Mouse (Mus musculus) kidney, postnatal 10 days (tissue): ENCODE measurements around the gene Folr2.
A peak's percentile ranks its signal among the peaks of the same experiment; 100 is the strongest.

Source experiments
- DNase-seq: peaks from one replicate; pipeline ENCODE4 v3.0.0; 2021; ENCODE audit warnings: mixed read lengths

The Folr2 gene

DNA sequence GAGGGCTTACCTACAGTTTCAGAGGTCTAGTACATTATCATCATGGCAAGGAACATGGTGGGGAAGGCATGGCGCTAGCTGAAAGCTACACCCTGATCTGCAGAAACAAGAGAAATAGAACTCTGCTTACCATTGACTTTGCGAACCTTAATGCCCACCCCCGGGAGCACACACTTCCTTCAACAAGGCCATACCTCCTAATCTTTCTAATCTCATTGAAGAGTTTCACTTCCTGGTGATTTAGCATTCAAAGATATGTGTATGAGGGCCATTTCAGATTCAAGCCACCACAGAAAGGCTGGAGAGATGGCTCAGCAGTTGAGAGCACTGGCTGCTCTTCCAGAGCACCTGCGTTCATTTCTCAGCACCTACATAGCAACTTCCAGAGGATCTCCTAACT lies at the start of gene Folr2:
TSS of gene Folr2 (minus strand) at position 101 of the 400 bp plus-strand sequence.
- no peak for DNase-seq

GRCm38 (mm10) chr7:101906696-101907095 lies 49.7 kb upstream of the Folr2 start:
- peak; percentile 23 for DNase-seq

DNA sequence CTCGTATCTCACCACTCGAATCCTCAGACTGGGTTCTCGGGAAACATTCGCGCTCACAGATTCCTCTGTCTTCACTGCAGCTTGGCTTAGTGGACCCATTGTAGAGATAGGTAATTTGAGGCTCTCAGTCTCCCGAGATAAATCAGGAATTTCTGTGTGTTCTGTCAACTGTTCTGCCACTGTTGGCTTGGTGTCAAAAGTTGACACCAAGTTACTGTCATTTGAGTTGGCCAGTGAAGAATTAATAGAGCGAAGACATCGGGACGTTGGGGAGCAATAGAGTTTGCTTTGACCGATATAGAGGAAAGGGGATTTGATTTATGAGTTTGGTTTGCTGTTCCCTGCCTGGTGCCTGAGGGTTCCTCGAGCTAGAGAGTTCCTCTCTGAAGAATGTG lies 49.3 kb upstream of the Folr2 start, which contains the start of gene Tomt:
TSS of gene Tomt (minus strand) at position 73 of the 395 bp plus-strand sequence.
- DNase-seq: no peak

GRCm38 (mm10) chr7:101905561-101906286 lies 48.7 kb upstream of the Folr2 start, which contains the start of gene Lamtor1:
Gene Lamtor1, plus strand, starts transcription at chr7:101905904.
- DNase-seq: peak; percentile 100

DNA sequence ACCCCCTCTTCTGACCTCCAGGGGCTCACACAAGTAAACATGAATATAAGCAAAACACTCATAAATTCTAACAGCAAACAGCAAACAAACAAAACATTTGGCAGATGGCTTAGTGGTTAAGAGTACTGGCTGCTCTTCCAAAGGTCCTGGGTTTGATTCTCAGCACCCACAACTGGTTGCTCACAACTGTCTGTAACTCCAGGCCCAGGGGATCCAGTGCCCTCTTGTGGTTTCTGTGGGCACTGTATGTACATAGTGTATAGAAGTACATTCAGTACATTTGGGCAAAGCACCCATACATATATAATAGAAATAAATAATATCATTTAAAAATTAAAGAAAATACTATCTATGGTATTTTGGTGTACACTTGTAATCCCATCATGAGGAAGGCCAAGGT lies 45.9 kb upstream of the Folr2 start:
- DNase-seq: no peak

DNA sequence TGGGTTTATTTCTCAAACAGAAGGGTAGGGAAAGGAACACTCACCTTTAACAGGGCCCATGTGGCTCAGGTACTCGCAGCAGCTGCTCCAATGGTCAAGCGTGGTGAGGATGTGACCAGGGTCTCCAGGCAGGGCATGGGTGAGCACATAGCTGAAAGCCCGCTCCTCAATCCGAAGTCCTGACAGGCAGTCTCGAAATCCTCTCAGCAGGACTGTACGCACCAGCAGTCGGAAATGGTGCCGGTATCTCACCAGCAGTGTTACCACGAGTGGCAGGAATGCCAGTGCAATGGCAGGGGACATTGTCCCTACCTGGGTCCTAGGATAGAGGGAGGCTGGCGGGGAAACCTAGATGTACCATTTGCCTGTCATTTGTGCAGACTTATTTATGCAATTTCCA lies 45.0 kb upstream of the Folr2 start:
- no peak for DNase-seq

DNA sequence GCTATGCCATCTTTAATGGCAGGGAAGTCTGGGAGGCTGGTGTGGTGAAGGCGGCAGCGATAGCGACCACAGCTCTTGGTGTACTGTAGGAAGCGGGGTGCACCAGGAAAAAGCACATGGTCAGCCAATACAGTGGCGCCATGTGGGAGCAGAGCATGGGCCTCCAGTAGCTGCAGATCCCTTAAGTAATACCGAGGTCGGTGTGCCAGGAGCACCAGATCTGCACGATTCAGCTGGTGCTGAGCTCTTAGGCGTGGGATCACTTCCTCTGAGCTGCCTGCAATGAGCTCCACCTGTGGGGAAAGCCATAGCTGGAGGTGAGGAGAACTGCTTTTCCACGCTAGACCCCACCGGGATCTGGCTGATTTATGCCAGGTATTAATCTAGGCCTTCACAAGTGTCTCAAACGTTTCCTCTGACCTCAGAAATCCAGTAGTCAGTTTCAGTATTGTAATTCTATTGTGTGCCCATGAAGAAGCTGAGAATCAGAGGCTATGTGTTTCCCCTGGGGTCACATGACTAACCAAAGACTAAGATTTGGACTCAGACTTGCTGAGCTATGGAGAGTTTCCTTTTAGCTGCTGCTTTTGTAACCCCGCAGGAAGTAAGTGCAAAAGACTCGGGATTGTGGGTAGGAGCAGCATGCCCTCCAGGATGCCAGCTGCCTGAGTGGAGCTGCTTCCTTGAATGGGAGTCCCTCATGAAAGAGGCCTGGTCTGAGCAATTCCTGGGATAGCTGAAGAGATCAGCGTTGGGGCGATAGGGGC lies 43.5 kb upstream of the Folr2 start:
- no peak for DNase-seq

DNA sequence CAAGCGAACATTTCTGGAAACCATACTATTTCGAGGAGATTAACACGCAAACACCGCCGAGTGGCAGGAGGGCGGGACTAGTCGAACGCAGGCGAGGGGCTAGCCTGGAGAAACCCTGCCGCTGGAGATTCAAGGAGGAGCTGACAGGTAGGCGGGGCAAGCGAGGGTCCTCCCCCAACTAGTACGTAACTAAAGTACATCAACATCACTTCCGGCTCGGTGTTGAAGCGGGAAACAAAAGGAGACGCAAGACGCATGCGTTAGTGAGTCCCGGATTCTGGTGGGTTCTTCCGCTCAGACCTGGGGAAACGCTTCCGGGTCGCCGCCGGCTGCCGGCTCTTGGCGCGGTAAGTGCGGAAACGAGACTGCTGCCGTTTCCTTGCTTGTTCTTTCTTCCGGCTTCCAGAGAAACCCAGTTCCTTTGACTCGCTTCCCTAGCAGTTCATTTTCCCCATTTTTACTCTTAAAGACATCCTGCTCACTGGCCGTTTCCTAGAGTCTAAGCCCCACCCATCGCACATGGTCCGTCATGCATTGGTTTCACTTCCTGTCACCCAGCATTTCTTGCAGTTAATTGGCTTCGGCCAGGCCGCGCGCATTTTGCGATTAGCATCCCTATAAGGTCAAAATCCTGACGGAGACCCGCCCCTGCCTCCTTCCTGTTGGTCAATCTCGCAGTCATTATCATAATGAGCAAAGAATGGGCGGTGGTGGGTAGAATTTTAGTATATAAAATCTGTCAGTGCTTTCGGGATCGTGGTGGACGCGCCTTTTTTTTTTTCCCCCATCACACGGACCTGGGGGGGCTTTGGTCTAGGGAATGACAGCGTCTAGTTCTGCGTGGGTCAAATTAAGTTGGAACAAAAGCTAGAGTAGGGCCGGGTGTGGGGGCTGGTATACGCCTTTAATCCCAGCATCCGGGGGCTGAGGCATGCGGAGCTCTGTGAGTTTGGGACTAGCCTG lies 39.4 kb upstream of the Folr2 start:
- DNase-seq: peak; percentile 97

DNA sequence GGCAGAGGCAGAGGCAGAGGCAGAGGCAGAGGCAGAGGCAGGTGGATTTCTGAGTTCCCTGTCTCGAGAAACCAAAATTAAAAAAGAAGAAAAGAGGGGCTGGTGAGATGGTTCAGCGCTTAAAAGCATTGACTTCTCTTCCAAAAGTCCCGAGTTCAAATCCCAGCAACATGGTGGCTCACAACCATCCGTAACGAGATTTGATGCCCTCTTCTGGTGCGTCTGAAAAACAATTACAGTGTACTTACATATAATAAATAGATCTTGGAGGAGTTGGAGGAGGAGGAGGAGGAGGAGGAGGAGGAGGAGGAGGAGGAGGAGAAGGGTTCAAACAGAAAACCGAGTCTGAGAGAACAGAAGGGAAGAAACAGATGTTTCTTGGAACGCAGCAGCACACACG lies 38.7 kb upstream of the Folr2 start:
- DNase-seq: no peak

DNA sequence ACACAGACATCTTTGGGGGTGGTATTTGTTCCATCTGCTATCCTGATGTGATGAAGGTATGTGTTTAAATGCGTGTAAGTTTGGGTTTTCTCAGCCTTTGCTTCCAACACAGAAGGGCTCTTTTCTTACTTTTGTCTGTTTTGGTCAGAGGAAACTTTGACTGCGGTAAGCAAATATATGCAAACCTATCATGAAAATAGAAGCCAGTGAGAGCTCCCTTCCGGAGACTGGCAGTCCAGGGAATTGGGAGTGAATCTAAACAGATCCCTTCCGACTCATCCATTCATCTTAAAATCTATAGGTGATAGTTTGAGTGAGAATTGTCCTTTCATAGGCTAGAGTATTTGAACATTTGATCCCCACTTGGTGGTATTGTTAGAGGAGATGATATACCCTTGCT lies 31.5 kb upstream of the Folr2 start:
- no peak for DNase-seq

- DNase-seq: no peak
Measured at GRCm38 (mm10) chr7:101886274-101886673, 29.3 kb upstream of the Folr2 start.

DNA sequence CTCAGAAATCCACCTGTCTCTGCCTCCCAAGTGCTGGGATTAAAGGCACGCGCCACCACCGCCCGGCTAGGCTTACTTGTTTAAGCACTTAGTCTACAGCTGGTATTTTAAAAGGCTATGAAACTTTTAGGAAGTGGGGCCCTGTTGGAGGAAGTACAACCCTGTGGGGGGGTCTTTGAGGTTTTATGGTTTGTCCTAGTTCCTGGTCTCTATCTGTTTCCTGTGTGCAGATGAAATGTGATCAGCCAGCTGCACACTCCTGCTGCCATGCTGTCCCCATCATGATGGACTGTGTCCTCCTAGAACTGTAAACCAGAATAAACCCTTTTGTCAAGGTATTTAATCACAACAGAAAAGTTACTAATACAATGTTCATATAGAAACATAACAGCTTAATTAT lies 27.2 kb upstream of the Folr2 start:
- DNase-seq: no peak

DNA sequence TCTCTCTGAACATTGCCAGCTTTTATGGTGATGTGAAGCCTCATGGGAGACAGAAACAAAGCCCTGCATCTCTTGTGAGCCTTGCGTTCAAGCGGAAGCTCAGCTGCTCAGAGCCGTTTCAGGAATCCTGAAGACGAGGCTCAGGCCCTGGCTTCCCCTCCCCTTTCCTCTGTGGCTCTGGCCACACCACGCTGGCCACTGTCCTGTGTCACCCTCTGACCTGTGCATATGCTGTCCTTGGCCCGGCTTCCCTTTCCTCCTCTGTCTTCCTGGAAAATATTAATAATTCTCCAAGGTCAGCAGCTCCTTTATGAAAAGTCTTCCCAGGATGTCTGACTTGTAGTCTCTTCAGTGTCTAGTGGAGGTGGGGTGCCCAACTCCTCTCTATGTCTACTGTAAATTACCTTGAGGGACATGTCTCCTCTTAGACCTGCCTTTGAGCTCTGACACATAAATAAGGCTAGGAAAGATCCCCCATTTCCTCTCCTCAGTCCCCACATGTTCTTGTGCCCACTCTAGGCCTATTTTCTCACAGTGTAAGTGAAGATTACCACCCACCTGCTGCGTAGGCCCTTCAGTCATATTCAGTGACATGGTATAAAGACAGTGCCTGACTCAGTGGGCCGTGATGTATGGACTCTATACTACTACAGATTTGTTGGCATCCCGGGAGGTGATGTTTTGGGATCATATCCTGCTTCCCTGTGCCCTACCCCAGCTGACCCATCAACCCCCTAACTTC lies 25.6 kb upstream of the Folr2 start:
- peak; percentile 71 for DNase-seq

DNA sequence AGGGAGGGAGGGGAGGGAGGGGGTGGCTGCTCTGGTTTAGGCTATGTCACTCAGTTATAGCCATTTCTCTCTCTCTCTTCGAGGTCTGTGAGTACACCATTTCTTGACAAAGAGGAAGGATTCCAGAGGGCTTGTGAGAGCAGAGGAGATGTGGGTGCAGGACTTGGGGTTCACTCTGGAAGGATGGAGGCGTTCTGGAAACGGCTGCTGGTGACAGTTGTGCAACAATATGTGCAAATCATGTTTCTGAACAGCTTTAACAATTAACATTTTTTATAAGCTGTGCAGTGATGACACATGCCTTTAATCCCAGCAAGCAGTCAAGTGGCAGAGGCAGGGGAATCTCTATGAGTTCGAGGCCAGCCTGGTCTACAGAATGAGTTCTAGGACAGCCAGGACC lies 23.9 kb upstream of the Folr2 start:
- DNase-seq: no peak

DNA sequence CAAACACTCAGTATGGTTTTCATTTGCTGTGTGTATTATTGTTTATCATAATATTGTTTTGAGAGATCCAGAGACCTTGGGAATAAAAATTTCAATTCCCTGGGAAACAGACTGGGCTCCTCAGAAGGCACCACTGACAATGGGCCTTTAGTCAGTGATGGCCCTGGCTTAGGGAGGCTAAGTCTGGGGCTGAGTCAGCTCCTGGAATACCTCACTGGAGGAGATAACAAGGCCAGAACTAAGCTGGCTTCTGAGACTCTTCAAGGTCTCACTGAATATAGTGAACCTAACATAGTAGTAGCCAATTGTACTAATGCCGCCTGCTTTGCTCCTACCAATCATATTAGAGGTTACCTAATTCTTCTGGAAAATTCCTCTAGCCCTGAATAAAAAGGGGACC lies 19.0 kb upstream of the Folr2 start:
- no peak for DNase-seq

DNA sequence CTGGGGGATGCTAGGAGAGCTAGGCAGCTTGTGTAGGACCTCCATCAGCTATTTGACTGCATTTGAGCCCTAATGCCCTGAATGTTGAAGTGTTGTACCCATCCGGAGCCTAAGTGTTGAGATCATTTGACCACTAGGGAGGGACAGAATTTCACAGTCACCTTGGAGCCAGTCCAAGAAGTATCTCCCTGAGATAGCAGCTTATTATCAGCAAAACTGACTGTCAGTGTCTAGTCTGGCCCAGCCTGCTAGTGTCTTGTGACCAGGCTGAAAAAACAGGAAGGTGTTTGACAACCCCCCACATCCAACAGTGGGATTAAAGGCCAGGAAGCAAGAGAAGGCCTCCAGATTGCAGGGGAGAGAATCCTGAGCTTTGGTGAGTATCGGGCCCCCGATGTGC lies 14.3 kb upstream of the Folr2 start:
- peak; percentile 27 for DNase-seq

- peak; percentile 66 for DNase-seq
Measured at GRCm38 (mm10) chr7:101870629-101871028, 13.6 kb upstream of the Folr2 start, which contains the start of gene Folr1. Gene Folr1, minus strand, starts transcription at chr7:101870788.

GRCm38 (mm10) chr7:101869163-101869500 lies 12.1 kb upstream of the Folr2 start:
- DNase-seq: peak; percentile 19

- DNase-seq: peak; percentile 60
Measured at GRCm38 (mm10) chr7:101868241-101869162, 11.5 kb upstream of the Folr2 start.

DNA sequence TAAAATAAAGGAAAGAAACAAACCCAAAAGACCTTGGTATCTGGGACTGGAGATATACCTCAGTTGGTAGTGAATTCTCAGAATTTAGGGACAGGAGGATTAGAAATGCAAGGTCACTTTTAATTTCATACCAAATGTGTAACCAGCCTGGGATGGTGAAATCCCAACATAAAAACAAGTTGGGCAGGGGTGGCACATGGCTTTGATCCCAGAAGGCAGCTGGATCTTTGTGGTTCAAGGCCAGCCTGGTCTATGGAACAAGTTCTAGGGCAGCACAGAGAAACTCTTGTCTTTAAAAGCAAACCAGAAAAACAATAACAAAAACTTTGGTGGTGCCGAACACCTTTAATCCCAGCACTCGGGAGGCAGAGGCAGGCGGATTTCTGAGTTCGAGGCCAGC lies 10.5 kb upstream of the Folr2 start:
- no peak for DNase-seq
